Mouse (Mus musculus): ENCODE measurements at regions not wholly inside any gene's neighbourhood (a gene's known extent, or its start where the extent isn't known, plus 50 kb on each side); places are given as distances from the start of the nearest gene placed in this dataset.

- DNase-seq (ENCODE audit: low spot score in 2 of 2), result peak in 1 of 2 experiments; percentile 72
These were observed 719.7 kb downstream of the Gm6685 start for GRCm38 (mm10) chr11:27619926-27620325.
